Mouse (Mus musculus) adrenal gland, postnatal 25 days (tissue): Measurements from ENCODE around the gene Fbp1. TPM values are rescaled to one million over a fixed set of nuclear protein-coding genes. Genes with fewer than 3 reads are reported as not detected.
"Not testable (repeated sequence)": the region's sequence is repeated elsewhere in the genome, so short reads cannot be mapped to it uniquely, and the experiment has no call there.

Source experiments
- DNase-seq: peaks from one replicate; pipeline ENCODE4 v3.0.0; 2021; ENCODE audit warnings: mixed read lengths
- total RNA-seq: library from RNA; stranded (reverse); gene quantifications from 2 replicates; pipeline ENCODE4 v1.2.3, GENCODE M21; 2021

Gene Fbp1
- total RNA-seq, 1 experiment from 2014 or later, result 0.70 TPM

GRCm38 (mm10) chr13:62883925-62884324, 4.2 kb downstream of the Fbp1 start:
- no peak for DNase-seq

- no peak for DNase-seq
Measured at GRCm38 (mm10) chr13:62883436-62883835, 4.6 kb downstream of the Fbp1 start.

GRCm38 (mm10) chr13:62882856-62883255, 5.2 kb downstream of the Fbp1 start:
- DNase-seq, result no peak

GRCm38 (mm10) chr13:62881336-62881735, 6.7 kb downstream of the Fbp1 start:
- no peak for DNase-seq

- DNase-seq, result no peak
Measured at GRCm38 (mm10) chr13:62879831-62880615, 8.1 kb downstream of the Fbp1 start.

- no peak for DNase-seq
Measured at GRCm38 (mm10) chr13:62879411-62879810, 8.7 kb downstream of the Fbp1 start.

GRCm38 (mm10) chr13:62877247-62877646, 10.8 kb downstream of the Fbp1 start:
- DNase-seq, result no peak

- no peak for DNase-seq
Measured at GRCm38 (mm10) chr13:62876111-62876510, 12.0 kb downstream of the Fbp1 start.

- DNase-seq, result no peak
Measured at GRCm38 (mm10) chr13:62872252-62872651, 15.8 kb downstream of the Fbp1 start.

GRCm38 (mm10) chr13:62870605-62871004, 17.5 kb downstream of the Fbp1 start:
- DNase-seq, result no peak

- DNase-seq, result no peak
Measured at GRCm38 (mm10) chr13:62866817-62867216, 21.3 kb downstream of the Fbp1 start.

- DNase-seq, result no peak
Measured at GRCm38 (mm10) chr13:62865651-62866315, 22.3 kb downstream of the Fbp1 start.

GRCm38 (mm10) chr13:62863771-62864170, 24.3 kb downstream of the Fbp1 start:
- DNase-seq, result no peak

- no peak for DNase-seq
Measured at GRCm38 (mm10) chr13:62862875-62863274, 25.2 kb downstream of the Fbp1 start.

GRCm38 (mm10) chr13:62860068-62860467, 28.0 kb downstream of the Fbp1 start:
- DNase-seq, result no peak

GRCm38 (mm10) chr13:62859251-62859650, 28.8 kb downstream of the Fbp1 start:
- DNase-seq, result not testable (repeated sequence)

GRCm38 (mm10) chr13:62857941-62858915, 29.9 kb downstream of the Fbp1 start, which contains the start of gene Fbp2:
Gene Fbp2, minus strand, starts transcription at chr13:62858422.
- DNase-seq, result no peak

GRCm38 (mm10) chr13:62856850-62857249, 31.2 kb downstream of the Fbp1 start:
- no peak for DNase-seq

GRCm38 (mm10) chr13:62856305-62856675, 31.8 kb downstream of the Fbp1 start:
- DNase-seq, result peak; percentile 67

GRCm38 (mm10) chr13:62855396-62856304, 32.4 kb downstream of the Fbp1 start:
- DNase-seq, result no peak

GRCm38 (mm10) chr13:62854666-62855065, 33.4 kb downstream of the Fbp1 start:
- peak; percentile 80 for DNase-seq
